9 mouse cellular contexts compared by ENCODE assay signal in genomic region chr9:101971806-101972205, GRCm38 (mm10).
A peak's percentile ranks its signal among the peaks of the same experiment; 100 is the strongest.
DNase-seq lines count a peak whose midpoint lies in the region; ATAC-seq lines count a peak whose summit lies in the region.
"Had no signal": no experiment of that assay in that cellular context is flagged by ENCODE, and none has a peak within 500 bp of the region (broad histone marks: within the 10 kb centered on the region; RNA-seq: fewer than 3 reads in every experiment).

No protein-coding gene starts in this region.

- H3K4me3 ChIP-seq in forebrain, embryonic 14.5 days (ENCODE audit: low read depth, low read length) = no peak overlapping the region
- no peak overlapping the region for H3K4me3 ChIP-seq in forebrain, embryonic 13.5 days
- H3K4me3 ChIP-seq in embryonic facial prominence, embryonic 11.5 days (ENCODE audit: low read depth, low read length) = no peak overlapping the region

- no peak overlapping the region for H3K9ac ChIP-seq in forebrain, embryonic 14.5 days (ENCODE audit: low read length)
- no peak overlapping the region for H3K9ac ChIP-seq in forebrain, embryonic 13.5 days
- H3K9ac ChIP-seq in embryonic facial prominence, embryonic 11.5 days (replicated peaks; ENCODE audit: low read length) = no peak overlapping the region

- H3K4me2 ChIP-seq in forebrain, embryonic 14.5 days (ENCODE audit: low read length) = no peak overlapping the region
- H3K4me2 ChIP-seq in forebrain, embryonic 13.5 days = no peak overlapping the region
- no peak overlapping the region for H3K4me2 ChIP-seq in embryonic facial prominence, embryonic 11.5 days (ENCODE audit: low read depth, low read length)

- 0 out of 2 replicates have a peak, but pooled peaks cover 5% of the 10 kb centered on the region for H3K36me3 ChIP-seq in forebrain, embryonic 14.5 days (ENCODE audit: control insufficient read depth, insufficient read depth, low read length)
- peaks cover 15% of the 10 kb centered on the region for H3K36me3 ChIP-seq in forebrain, embryonic 13.5 days (ENCODE audit: poor library complexity, severe bottlenecking)
- H3K36me3 ChIP-seq in embryonic facial prominence, embryonic 11.5 days (replicated peaks; ENCODE audit: control insufficient read depth, insufficient read depth, low read depth, low read length) = no peaks in the 10 kb centered on the region

- 22% methylated on average over 6 of the region's 6 CpGs for WGBS in forebrain, embryonic 14.5 days
- WGBS in forebrain, embryonic 13.5 days = 30% methylated on average over 6 of the region's 6 CpGs
- WGBS in embryonic facial prominence, embryonic 11.5 days = 24% methylated on average over 6 of the region's 6 CpGs

- no peaks in the 10 kb centered on the region for H3K4me1 ChIP-seq in forebrain, embryonic 14.5 days (ENCODE audit: control insufficient read depth, insufficient read depth, low read length)
- no peaks in the 10 kb centered on the region for H3K4me1 ChIP-seq in forebrain, embryonic 13.5 days
- no peaks in the 10 kb centered on the region for H3K4me1 ChIP-seq in embryonic facial prominence, embryonic 11.5 days (ENCODE audit: control insufficient read depth, insufficient read depth, low read length)

- ATAC-seq in forebrain, embryonic 14.5 days = no peak
- ATAC-seq in forebrain, embryonic 13.5 days = no peak
- ATAC-seq in embryonic facial prominence, embryonic 11.5 days (replicated peaks; ENCODE audit: insufficient number of reproducible peaks, low FRiP score, low TSS enrichment, low read depth) = no peak

- no peaks in the 10 kb centered on the region for H3K9me3 ChIP-seq in forebrain, embryonic 14.5 days (replicated peaks; ENCODE audit: control insufficient read depth, low read length)
- no peaks in the 10 kb centered on the region for H3K9me3 ChIP-seq in forebrain, embryonic 13.5 days (replicated peaks)
- H3K9me3 ChIP-seq in embryonic facial prominence, embryonic 11.5 days (replicated peaks; ENCODE audit: control insufficient read depth, low read length) = no peaks in the 10 kb centered on the region

- H3K27me3 ChIP-seq in forebrain, embryonic 14.5 days (replicated peaks; ENCODE audit: control insufficient read depth, insufficient read depth, low read length) = no peaks in the 10 kb centered on the region
- H3K27me3 ChIP-seq in forebrain, embryonic 13.5 days = no peaks in the 10 kb centered on the region
- H3K27me3 ChIP-seq in embryonic facial prominence, embryonic 11.5 days (ENCODE audit: control insufficient read depth, insufficient read depth, low read length) = no peaks in the 10 kb centered on the region

- H3K27ac ChIP-seq in forebrain, embryonic 14.5 days (ENCODE audit: low read depth, low read length) = no peak overlapping the region
- no peak overlapping the region for H3K27ac ChIP-seq in forebrain, embryonic 13.5 days
- no peak overlapping the region for H3K27ac ChIP-seq in embryonic facial prominence, embryonic 11.5 days (replicated peaks; ENCODE audit: low read depth, low read length)

- peak; percentile 23 for DNase-seq in forebrain, embryonic 14.5 days (ENCODE audit: low spot score)
- peak; percentile 20 to 39 for DNase-seq in layer of hippocampus, postnatal 10 days (ENCODE audit: low spot score in 2 of 2)
- DNase-seq in layer of hippocampus, adult 8-10 months (ENCODE audit: low spot score in 2 of 2) = no peak
- DNase-seq in embryonic facial prominence, embryonic 11.5 days (ENCODE audit: low spot score) = peak; percentile 11
- DNase-seq in lung, postnatal 14 days = peak; percentile 38
- DNase-seq in testis, postnatal 10 days (ENCODE audit: low spot score) = no peak
- no peak for DNase-seq in MN1 (ENCODE audit: low spot score)
- DNase-seq: kidney, adult 18-20 months had no signal

Comparison
In these comparisons a context has a peak if more than half of its experiments do, and no peak if none do; other contexts are left out.
1. DNase-seq: peak in forebrain, embryonic 14.5 days (single experiment), layer of hippocampus, postnatal 10 days (2 of 2), embryonic facial prominence, embryonic 11.5 days (single experiment) and lung, postnatal 14 days (single experiment); none in layer of hippocampus, adult 8-10 months (0 of 2), testis, postnatal 10 days (single experiment) and MN1 (single experiment).